Mouse (Mus musculus): ENCODE results near the gene Nucb1. TPM values are rescaled to one million over a fixed set of nuclear protein-coding genes. Genes with fewer than 3 reads are reported as not detected.

Nucb1 gene
- total RNA-seq, 2 experiments from 2014 or later, result 121 to 131 TPM

Small RNA genes within 50 kb of the gene (microRNA-seq; reads per million reads assigned to microRNA genes)
- 0 to 0.69 reads per million in 2 experiments for gene Gm22133

Other genes starting within 250 kb of the Nucb1 start
- not detected for gene Slc6a21, start 232.9 kb downstream of the Nucb1 start, total RNA-seq (2021)
- gene Trpm4, start 176.6 kb downstream of the Nucb1 start, total RNA-seq (2021), result 10 to 100 TPM; 26.2 to 29.2 TPM
- 100 to 1,000 TPM; 182 to 202 TPM for gene Hrc, start 175.1 kb downstream of the Nucb1 start, total RNA-seq (2021)
- gene Ppfia3, start 143.4 kb downstream of the Nucb1 start, total RNA-seq (2021), result under 1 TPM; 0.26 to 0.34 TPM
- 1 to 10 TPM; 1.5 to 2.4 TPM for gene Lin7b, start 139.8 kb downstream of the Nucb1 start, total RNA-seq (2021)
- gene Snrnp70, start 114.7 kb downstream of the Nucb1 start, total RNA-seq (2021), result 100 to 1,000 TPM; 203 to 223 TPM
- under 1 TPM; 0.43 to 0.59 TPM for gene Kcna7, start 104.8 kb downstream of the Nucb1 start, total RNA-seq (2021)
- under 1 TPM; 0.17 to 0.43 TPM for gene Ntf5, start 96.7 kb downstream of the Nucb1 start, total RNA-seq (2021)
- gene Lhb, start 89.6 kb downstream of the Nucb1 start, total RNA-seq (2021), result not detected
- 10 to 100 TPM; 82.7 to 90.3 TPM for gene Gys1, start 75.6 kb downstream of the Nucb1 start, total RNA-seq (2021)
- 10 to 100 TPM; 38.7 to 39.3 TPM for gene Ruvbl2, start 72.3 kb downstream of the Nucb1 start, total RNA-seq (2021)
- gene Ftl1, start 50.5 kb downstream of the Nucb1 start, total RNA-seq (2021), result 100 to 1,000 TPM; 302 to 316 TPM
- gene Bax, start 43.5 kb downstream of the Nucb1 start, total RNA-seq (2021), result 10 to 100 TPM; 48.6 to 50.7 TPM
- 1 to 10 TPM in 1 of 2 experiments, not detected in 1; 1.1 TPM for gene Tulp2, start 28.5 kb downstream of the Nucb1 start, total RNA-seq (2021)
- 1 to 10 TPM; 2.0 to 2.1 TPM for gene Gm45808, start 23.6 kb downstream of the Nucb1 start, total RNA-seq (2021)
- 1 to 10 TPM; 3.5 to 4.7 TPM for gene Dhdh, start 21.6 kb downstream of the Nucb1 start, total RNA-seq (2021)
- 10 to 100 TPM; 40.7 to 42.1 TPM for gene Ppp1r15a, start 15.9 kb upstream of the Nucb1 start, total RNA-seq (2021)
- gene Plekha4, start 15.9 kb upstream of the Nucb1 start, total RNA-seq (2021), result 1 to 10 TPM; 3.6 to 4.0 TPM
- gene Hsd17b14, start 44.5 kb upstream of the Nucb1 start, total RNA-seq (2021), result under 1 TPM in 1 of 2 experiments, not detected in 1; 0.20 TPM
- gene Bcat2, start 59.7 kb upstream of the Nucb1 start, total RNA-seq (2021), result 10 to 100 TPM; 56.1 to 64.7 TPM
- gene Fgf21, start 105.1 kb upstream of the Nucb1 start, total RNA-seq (2021), result not detected
- not detected for gene Fut1, start 106.9 kb upstream of the Nucb1 start, total RNA-seq (2021)
- gene Izumo1, start 111.4 kb upstream of the Nucb1 start, total RNA-seq (2021), result under 1 TPM; 0.56 to 0.60 TPM
- gene Rasip1, start 117.1 kb upstream of the Nucb1 start, total RNA-seq (2021), result 10 to 100 TPM; 50.0 to 50.5 TPM
- 10 to 100 TPM in 1 of 2 experiments, 1 to 10 TPM in 1; 8.8 to 11.7 TPM for gene Mamstr, start 129.6 kb upstream of the Nucb1 start, total RNA-seq (2021)
- gene Fut2, start 156.0 kb upstream of the Nucb1 start, total RNA-seq (2021), result not detected
- gene Ntn5, start 173.6 kb upstream of the Nucb1 start, total RNA-seq (2021), result not detected
- under 1 TPM; 0.14 to 0.18 TPM for gene Sec1, start 184.0 kb upstream of the Nucb1 start, total RNA-seq (2021)
- gene Car11, start 189.4 kb upstream of the Nucb1 start, total RNA-seq (2021), result 1 to 10 TPM; 4.5 to 5.0 TPM
- 10 to 100 TPM; 22.6 to 25.1 TPM for gene Dbp, start 194.7 kb upstream of the Nucb1 start, total RNA-seq (2021)
- gene Rpl18, start 205.1 kb upstream of the Nucb1 start, total RNA-seq (2021), result 100 to 1,000 TPM; 787 to 798 TPM
- 10 to 100 TPM; 14.2 to 16.7 TPM for gene Sphk2, start 207.6 kb upstream of the Nucb1 start, total RNA-seq (2021)
- under 1 TPM; 0.38 to 0.43 TPM for gene Fam83e, start 210.8 kb upstream of the Nucb1 start, total RNA-seq (2021)
- gene Spaca4, start 215.4 kb upstream of the Nucb1 start, total RNA-seq (2021), result not detected